In genomic region chr10:74920853-74921567, GRCm38 (mm10) we compare ENCODE assay signal across 8 mouse cellular contexts. TPM values are rescaled to one million over a fixed set of nuclear protein-coding genes. Genes with fewer than 3 reads are reported as not detected.
A peak's percentile ranks its signal among the peaks of the same experiment; 100 is the strongest.
DNase-seq lines count a peak whose midpoint lies in the region; ATAC-seq lines count a peak whose summit lies in the region.

No protein-coding gene starts in this region.

- peak; percentile 50 for DNase-seq in left cerebral cortex, adult 11 months (ENCODE audit: low spot score)
- DNase-seq in left cerebral cortex, adult 8-10 months (ENCODE audit: low spot score in 2 of 2): no peak
- DNase-seq in adipocyte (ENCODE audit: low spot score): peak; percentile 37
- DNase-seq in frontal cortex, postnatal 14 days (ENCODE audit: low spot score in 2 of 2): peak; percentile 50 to 60
- DNase-seq in kidney, adult 18-20 months: peak; percentile 66
- peak; percentile 36 for DNase-seq in retina, embryonic 14.5 days (ENCODE audit: low spot score)
- no peak for DNase-seq in gastrocnemius, postnatal 14 days

- no peaks in the 10 kb centered on the region for H3K27me3 ChIP-seq in lung, embryonic 15.5 days

- peak; percentile 39; the same call in 1 of the 2 replicates for ATAC-seq in lung, embryonic 15.5 days (ENCODE audit: borderline replicate concordance, extremely low read depth, low FRiP score, low TSS enrichment)

- no peak overlapping the region for H3K9ac ChIP-seq in lung, embryonic 15.5 days

- WGBS in lung, embryonic 15.5 days: 32% methylated on average over 17 of the region's 17 CpGs

- peak overlapping the region; percentile 30; the same call in 1 of the 2 replicates for H3K4me2 ChIP-seq in lung, embryonic 15.5 days

- H3K36me3 ChIP-seq in lung, embryonic 15.5 days: no peaks in the 10 kb centered on the region

- intact Hi-C loops in gastrocnemius, postnatal 14 days (cut with DNase I; ENCODE audit: low total_unique reads): no loop called here

- peaks cover 3% of the 10 kb centered on the region; the same call in 1 of the 2 replicates for H3K4me1 ChIP-seq in lung, embryonic 15.5 days

- H3K9me3 ChIP-seq in lung, embryonic 15.5 days: no peaks in the 10 kb centered on the region

- H3K4me3 ChIP-seq in lung, embryonic 15.5 days: no peak overlapping the region

- H3K27ac ChIP-seq in lung, embryonic 15.5 days: no peak overlapping the region

RNA-seq across cellular contexts. Expression of gene Gnaz, which starts 46.0 kb away (rescaled TPM):
- 100 to 1,000 TPM in 2 of 4 experiments, 10 to 100 TPM in 2; 93.3 to 104 (median 99.6) TPM for total RNA-seq in left cerebral cortex, adult 8-10 months (2022)
- 2.9 and 3.0 TPM in 2 replicates for polyA plus RNA-seq in lung, embryonic 15.5 days (2015; fragmentation: Nextera tagmentation; extraction: Ambion mirVana)
- total RNA-seq in gastrocnemius, postnatal 14 days (2021): 1 to 10 TPM in 1 of 2 experiments, under 1 TPM in 1; 0.18 to 1.2 TPM

Comparison
In these comparisons a context has a peak if more than half of its experiments do, and no peak if none do; other contexts are left out.
1. DNase-seq: peak in left cerebral cortex, adult 11 months (single experiment), adipocyte (single experiment), frontal cortex, postnatal 14 days (2 of 2), kidney, adult 18-20 months (single experiment) and retina, embryonic 14.5 days (single experiment); none in left cerebral cortex, adult 8-10 months (0 of 2) and gastrocnemius, postnatal 14 days (single experiment).
2. RNA of gene Gnaz, which starts 46.0 kb away (total RNA-seq): 93.3 to 104 TPM in left cerebral cortex, adult 8-10 months; 0.18 to 1.2 TPM in gastrocnemius, postnatal 14 days; every median in the first group is over 10 times any median in the second.